Mouse (Mus musculus) cortical plate, adult 2 months (tissue): Measurements from ENCODE around the gene Lzts2.

ENCODE experiments used
- CTCF ChIP-seq: fragments of 200-500 bp; IDR thresholded peaks from 2 replicates; pipeline ENCODE4 v1.5.1; 2011; ENCODE audit warnings: mild to moderate bottlenecking, control low read depth, low read length; ENCODE audit not compliant: insufficient read depth; ENCODE audit errors: extremely low read depth
- POLR2A ChIP-seq: fragments of 200-500 bp; IDR thresholded peaks from 2 replicates; pipeline ENCODE4 v1.6.1; 2011; ENCODE audit warnings: mild to moderate bottlenecking, low read length, control low read depth; ENCODE audit not compliant: insufficient read depth; ENCODE audit errors: extremely low read depth

GRCm38 (mm10) chr19:45056908-45057698, 42.9 kb downstream of the Lzts2 start:
- TF ChIP-seq CTCF (no peak), POLR2A (0 out of 2 replicates have a peak, but pooled peaks have one; percentile 15)
